Mouse (Mus musculus) gastrocnemius, adult 2 months (tissue): ENCODE measurements around the gene Tagap1. TPM values are rescaled to one million over a fixed set of nuclear protein-coding genes. Genes with fewer than 3 reads are reported as not detected.
"Not testable (repeated sequence)": the region's sequence is repeated elsewhere in the genome, so short reads cannot be mapped to it uniquely, and the experiment has no call there.

Source experiments
- DNase-seq: peaks from one replicate; pipeline ENCODE4 v3.0.0; 2022
- H3K27ac ChIP-seq: fragments of 200-600 bp; 2 replicates; pipeline ENCODE4 v1.8.1; 2022; ENCODE audit warnings: mild to moderate bottlenecking
- H3K4me3 ChIP-seq: fragments of 200-600 bp; 2 replicates; pipeline ENCODE4 v1.8.1; 2022; ENCODE audit warnings: mild to moderate bottlenecking, moderate library complexity
- CTCF ChIP-seq: fragments of 200-600 bp; IDR thresholded peaks from 2 replicates; pipeline ENCODE4 v1.8.1; 2022; ENCODE audit warnings: antibody characterized with exemption, mild to moderate bottlenecking, moderate library complexity
- intact Hi-C: fragments of 180-260 bp; cut with DNase I; formaldehyde crosslinking; loops from one replicate; pipeline ENCODE4 v1.15.1; 2025
- total RNA-seq, 2 experiments: library from RNA; stranded (reverse); gene quantifications; 2 replicates each; pipeline ENCODE4 v1.2.3; 2021

Tagap1 gene
- total RNA-seq, 2 experiments from 2014 or later = 11.7 to 16.2 TPM

DNA sequence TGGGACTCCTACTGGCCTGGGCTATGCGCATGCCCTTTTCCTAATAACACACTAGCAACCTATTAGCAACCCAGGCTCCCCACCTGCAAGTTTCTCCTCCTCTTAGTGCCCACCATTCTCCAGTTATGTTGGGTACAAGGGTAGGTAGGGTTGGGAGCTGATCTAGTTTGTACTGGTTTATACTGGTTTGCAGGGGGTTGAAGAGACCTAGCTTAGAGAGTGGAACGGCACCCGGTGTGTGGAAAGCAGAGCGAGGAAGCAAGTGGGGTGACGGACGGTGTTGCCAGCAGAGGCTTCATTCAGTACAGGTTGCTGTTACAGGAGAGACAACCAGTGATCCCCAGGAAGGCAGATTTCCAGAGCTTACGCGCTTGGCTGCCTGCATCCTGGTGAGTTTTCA, 9.4 kb upstream of the Tagap1 start, which contains the start of gene Rnaset2b:
TSS of gene Rnaset2b (plus strand) at position 301 of the 400 bp plus-strand sequence.
- H3K27ac ChIP-seq, H3K4me3 ChIP-seq, DNase-seq, intact Hi-C loops: not testable (repeated sequence)

- DNase-seq, H3K4me3 ChIP-seq, H3K27ac ChIP-seq, intact Hi-C loops: not testable (repeated sequence)
Observed at GRCm38 (mm10) chr17:6967673-6968072, 6.7 kb upstream of the Tagap1 start.

DNA sequence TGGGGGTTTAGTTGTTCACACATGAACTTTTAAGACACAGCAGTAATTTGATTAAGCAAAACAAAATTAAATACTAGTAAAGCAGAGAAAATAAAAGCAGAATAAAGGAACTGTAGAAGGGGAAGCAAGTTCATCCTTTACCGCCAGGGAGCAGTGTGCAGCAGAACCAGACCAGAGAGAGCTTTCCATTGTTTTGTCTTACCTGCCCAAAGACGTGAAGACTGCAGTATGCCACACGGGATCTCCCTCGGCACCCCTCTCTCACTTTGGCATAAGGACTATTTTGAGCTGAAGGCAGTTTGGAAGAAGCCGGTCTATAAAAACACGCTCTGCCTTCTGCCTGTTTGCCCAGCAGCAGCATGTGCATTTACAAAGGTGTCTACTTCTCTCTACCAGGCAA, 4.4 kb upstream of the Tagap1 start:
- H3K4me3 ChIP-seq = not testable (repeated sequence)

DNA sequence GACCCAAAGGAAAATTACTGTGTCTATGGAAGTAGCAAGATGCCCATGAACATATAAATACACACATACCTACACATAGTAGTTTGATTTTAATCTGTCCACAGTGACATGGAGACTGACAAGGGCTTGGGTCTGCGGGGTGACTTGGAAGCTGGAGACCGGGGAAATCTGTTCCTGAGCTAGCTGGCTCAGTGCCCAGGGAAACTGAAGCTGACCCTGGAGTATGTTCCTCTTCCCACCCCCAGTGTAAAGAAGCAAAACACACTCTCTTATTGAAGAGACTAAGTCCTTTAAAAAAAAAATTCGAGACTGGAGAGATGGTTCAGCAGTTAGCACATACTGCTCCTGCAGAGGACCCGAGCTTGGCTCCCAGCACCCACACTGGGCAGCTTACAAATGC, 2.0 kb upstream of the Tagap1 start:
- DNase-seq = peak; percentile 26
- H3K4me3 ChIP-seq, intact Hi-C loops, H3K27ac ChIP-seq: not testable (repeated sequence)

More for the DNA sequence above, 4.4 kb upstream of the Tagap1 start:
- intact Hi-C loops, H3K27ac ChIP-seq, DNase-seq: not testable (repeated sequence)
- peak; percentile 47 for TF ChIP-seq CTCF

- intact Hi-C loops, H3K27ac ChIP-seq, DNase-seq, H3K4me3 ChIP-seq: not testable (repeated sequence)
Observed at GRCm38 (mm10) chr17:6962339-6962738, 1.4 kb upstream of the Tagap1 start.

DNA sequence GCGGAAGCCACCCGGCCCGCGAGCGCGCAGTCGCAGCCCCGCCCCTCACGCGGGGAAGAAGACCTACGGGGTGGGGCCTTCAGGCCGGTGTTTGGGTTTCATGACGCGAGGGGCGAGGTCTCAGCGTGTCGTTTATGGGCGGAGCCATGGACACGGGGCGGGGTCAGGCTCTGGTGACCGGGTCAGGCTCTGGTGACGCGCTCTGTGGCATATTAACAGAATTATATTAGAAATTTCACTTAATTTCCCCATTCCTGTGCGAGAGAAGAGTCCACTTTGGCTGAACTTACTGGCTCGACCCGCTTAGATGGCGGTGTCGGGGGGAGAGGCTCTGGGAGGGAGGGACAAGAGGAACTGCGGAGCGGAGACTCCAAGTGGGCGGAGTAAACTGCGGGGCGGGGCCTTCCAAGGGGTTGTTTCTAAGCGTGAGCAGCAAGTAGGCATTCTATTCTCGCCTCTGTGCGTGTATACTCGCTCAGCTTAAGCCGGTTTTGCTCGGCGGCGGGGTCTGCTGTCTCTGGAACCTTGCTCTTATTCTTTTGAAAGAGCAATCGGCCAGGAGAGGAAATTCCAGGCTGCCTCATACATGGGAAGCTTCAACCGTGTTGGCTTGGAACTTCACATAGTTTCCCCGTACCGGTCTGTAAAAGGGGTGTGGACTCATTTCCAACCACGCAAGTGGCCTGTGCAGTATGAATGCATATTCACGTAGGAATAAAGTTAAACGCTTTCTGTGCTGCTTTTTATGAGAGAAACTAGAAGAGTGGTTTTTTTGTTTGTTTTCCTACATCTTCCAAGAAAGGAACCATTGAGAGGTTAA, 435 bp upstream of the Tagap1 start:
- Histone ChIP-seq H3K27ac (peak overlapping the region; percentile 83), H3K4me3 (peak overlapping the region; percentile 65)
- DNase-seq, intact Hi-C loops: not testable (repeated sequence)

- intact Hi-C loops, DNase-seq: not testable (repeated sequence)
- peak overlapping the region; percentile 75 for H3K27ac ChIP-seq
- H3K4me3 ChIP-seq = peak overlapping the region; percentile 75
Observed at GRCm38 (mm10) chr17:6960349-6960748, 607 bp downstream of the Tagap1 start.

DNA sequence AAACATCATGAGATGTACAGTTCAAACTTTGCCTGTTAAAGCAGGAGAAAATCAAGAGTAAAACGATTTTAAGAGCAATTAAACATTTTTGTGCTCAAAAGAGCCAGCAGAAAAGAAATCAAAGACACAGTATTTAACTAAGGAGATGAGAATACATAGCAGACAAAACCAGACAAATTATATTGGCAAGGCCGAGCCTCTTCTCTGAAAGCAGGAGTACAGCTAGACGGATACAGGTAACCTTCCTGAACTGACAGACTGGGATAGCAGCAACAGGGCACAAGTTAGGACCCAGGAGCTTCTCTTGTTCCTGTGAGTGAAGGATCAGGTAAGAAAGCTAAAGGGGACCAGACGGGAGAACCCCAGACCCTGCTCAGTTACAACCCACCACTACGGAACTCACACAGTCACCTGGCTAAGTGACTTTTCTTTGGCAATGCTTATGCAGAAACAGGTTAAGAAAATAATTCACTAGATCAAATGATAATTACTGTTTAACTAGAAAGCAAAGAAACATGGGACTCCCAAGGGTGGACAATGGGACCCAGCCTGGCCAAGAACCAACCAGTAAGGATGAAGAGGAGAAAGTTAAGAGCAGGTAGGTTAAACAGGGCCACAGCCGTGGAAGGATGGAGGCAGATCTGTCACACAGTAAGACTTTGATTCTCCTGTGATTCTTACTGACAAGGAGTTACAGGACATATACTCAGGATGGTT, 1.3 kb downstream of the Tagap1 start:
- DNase-seq, intact Hi-C loops: not testable (repeated sequence)
- Histone ChIP-seq H3K4me3 (peak overlapping the region; percentile 75), H3K27ac (peak overlapping the region; percentile 66)

DNA sequence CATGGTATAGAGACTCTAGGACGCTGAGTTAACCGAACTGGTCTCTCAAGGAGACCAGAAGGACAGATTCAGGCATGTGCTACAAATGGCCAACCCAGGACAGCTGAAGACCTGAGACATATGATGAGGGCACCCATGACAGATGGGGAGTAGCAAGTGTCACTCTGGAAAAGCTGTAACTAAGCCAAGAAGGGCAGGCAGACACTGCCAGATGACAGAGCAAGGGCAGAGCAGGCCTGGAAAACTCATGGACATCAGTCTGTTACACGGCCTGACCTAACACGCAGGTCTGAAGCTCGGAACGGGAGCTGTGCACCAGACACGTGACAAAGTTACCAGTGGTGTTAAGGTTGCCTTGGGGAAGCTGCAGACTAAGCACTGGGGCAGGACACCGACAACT, 2.1 kb downstream of the Tagap1 start:
- intact Hi-C loops, H3K4me3 ChIP-seq: not testable (repeated sequence)
- peak overlapping the region; percentile 66; the same call in 1 of the 2 replicates for H3K27ac ChIP-seq
- peak; percentile 43 for DNase-seq

GRCm38 (mm10) chr17:6948769-6949228, 12.2 kb downstream of the Tagap1 start:
- intact Hi-C loops = not testable (repeated sequence)
- Histone ChIP-seq H3K4me3 (peak overlapping the region; percentile 76), H3K27ac (peak overlapping the region; percentile 91)

GRCm38 (mm10) chr17:6947984-6948768, 12.8 kb downstream of the Tagap1 start, which contains the start of gene Rsph3b:
TSS of gene Rsph3b (minus strand) at chr17:6948682.
- intact Hi-C loops = not testable (repeated sequence)
- peak within 1 kb of the TSS; percentile 91 for H3K27ac ChIP-seq
- peak within 1 kb of the TSS; percentile 76 for H3K4me3 ChIP-seq
- peak; percentile 91 for DNase-seq

More at GRCm38 (mm10) chr17:6948769-6949228, 12.2 kb downstream of the Tagap1 start:
- DNase-seq = not testable (repeated sequence)

GRCm38 (mm10) chr17:6947637-6947983, 13.3 kb downstream of the Tagap1 start:
- peak overlapping the region; percentile 76 for H3K4me3 ChIP-seq
- H3K27ac ChIP-seq, DNase-seq, intact Hi-C loops: not testable (repeated sequence)

- H3K4me3 ChIP-seq, intact Hi-C loops, DNase-seq, H3K27ac ChIP-seq: not testable (repeated sequence)
Observed at GRCm38 (mm10) chr17:6942560-6942959, 18.4 kb downstream of the Tagap1 start.

DNA sequence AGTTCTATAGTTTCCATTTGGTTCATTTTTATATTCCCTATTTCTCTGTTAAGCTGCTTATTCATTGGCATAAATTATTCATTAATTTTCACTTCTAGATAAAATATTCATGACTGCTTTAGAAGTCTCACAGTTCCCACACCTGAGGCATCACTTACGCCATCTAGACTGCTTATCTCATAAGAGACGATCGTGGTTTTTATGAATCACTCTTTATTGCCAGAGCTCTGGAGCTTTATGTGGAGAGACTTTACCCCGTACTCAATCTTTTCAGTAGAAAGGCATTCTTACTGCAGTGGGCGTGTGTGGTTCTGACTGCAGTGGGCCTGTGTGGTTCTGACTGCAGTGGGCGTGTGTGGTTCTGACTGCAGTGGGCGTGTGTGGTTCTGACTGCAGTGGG, 29.3 kb downstream of the Tagap1 start:
- DNase-seq, H3K27ac ChIP-seq, H3K4me3 ChIP-seq, intact Hi-C loops: not testable (repeated sequence)

- H3K27ac ChIP-seq, H3K4me3 ChIP-seq, intact Hi-C loops, DNase-seq: not testable (repeated sequence)
Observed at GRCm38 (mm10) chr17:6920351-6920894, 40.5 kb downstream of the Tagap1 start.

- intact Hi-C loops, H3K27ac ChIP-seq, DNase-seq, H3K4me3 ChIP-seq: not testable (repeated sequence)
Observed at GRCm38 (mm10) chr17:6919388-6919787, 41.6 kb downstream of the Tagap1 start.

- H3K27ac ChIP-seq, H3K4me3 ChIP-seq, intact Hi-C loops, DNase-seq: not testable (repeated sequence)
Observed at GRCm38 (mm10) chr17:6915282-6915681, 45.7 kb downstream of the Tagap1 start.
